Mouse (Mus musculus) ES-E14 (cell line): ENCODE measurements around the gene Prx.

Experiments
- MAFK ChIP-seq: IDR thresholded peaks from 2 replicates; pipeline ENCODE4 v1.6.1; 2014; ENCODE audit warnings: mild to moderate bottlenecking, low read depth, low read length, inconsistent platforms; ENCODE audit not compliant: insufficient read depth
- ZC3H11A ChIP-seq: IDR thresholded peaks from 2 replicates; pipeline ENCODE4 v1.6.1; 2012; ENCODE audit warnings: low read depth, mild to moderate bottlenecking, inconsistent platforms, low read length, borderline replicate concordance
- ZNF384 ChIP-seq: IDR thresholded peaks from 2 replicates; pipeline ENCODE4 v1.6.1; 2012; ENCODE audit warnings: low read depth, low read length, inconsistent platforms

DNA sequence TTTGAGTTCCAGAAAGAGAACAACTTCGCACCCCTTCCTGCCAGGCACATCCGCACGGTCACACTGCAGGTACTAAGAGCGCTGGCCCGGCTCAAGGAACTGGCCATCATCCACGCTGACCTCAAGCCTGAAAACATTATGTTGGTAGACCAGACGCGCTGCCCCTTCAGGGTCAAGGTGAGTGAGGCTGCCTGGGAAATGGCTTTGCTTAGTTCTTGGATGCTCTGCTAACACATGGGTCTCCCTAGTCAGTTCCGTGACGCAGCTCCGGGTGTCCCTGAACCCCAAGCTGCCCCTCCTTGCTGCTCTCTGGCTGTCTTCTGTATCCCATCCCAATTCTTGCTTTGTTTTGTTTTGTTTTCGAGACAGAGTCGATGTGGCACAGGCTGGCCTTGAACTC is 24.7 kb downstream of the Prx start:
- TF ChIP-seq ZNF384: no peak
- TF ChIP-seq MAFK: no peak
- TF ChIP-seq ZC3H11A: no peak
